Mouse (Mus musculus) myocyte (in vitro differentiated cells): ENCODE data around the gene Acvrl1. TPM values are rescaled to one million over a fixed set of nuclear protein-coding genes. Genes with fewer than 3 reads are reported as not detected.

Source experiments
- H3K27me3 ChIP-seq: one replicate; pipeline ENCODE4 v1.6.1; 2011; ENCODE audit not compliant: control insufficient read depth, insufficient read depth, insufficient read length
- H3K36me3 ChIP-seq: one replicate; pipeline ENCODE4 v1.6.1; 2011; ENCODE audit not compliant: control insufficient read depth, insufficient read depth
- H3K4me2 ChIP-seq: one replicate; pipeline ENCODE4 v1.6.1; 2011; ENCODE audit warnings: low read depth, control low read depth
- H3K4me3 ChIP-seq: one replicate; pipeline ENCODE4 v1.5.1; 2011; ENCODE audit warnings: mild to moderate bottlenecking, control low read depth, moderate library complexity
- H3K79me2 ChIP-seq: one replicate; pipeline ENCODE4 v1.6.1; 2011; ENCODE audit not compliant: control insufficient read depth, insufficient read depth
- H3ac ChIP-seq: one replicate; pipeline ENCODE4 v1.6.1; 2011; ENCODE audit not compliant: control insufficient read depth, insufficient read length
- CEBPB ChIP-seq: IDR thresholded peaks from 2 replicates; pipeline ENCODE4 v1.6.1; 2011; ENCODE audit warnings: mild to moderate bottlenecking, moderate library complexity; ENCODE audit not compliant: poor library complexity, insufficient read depth, severe bottlenecking
- E2F4 ChIP-seq: IDR thresholded peaks from one replicate; pipeline ENCODE4 v1.6.1; 2011; ENCODE audit warnings: mild to moderate bottlenecking, control low read depth, moderate library complexity; ENCODE audit not compliant: insufficient read depth
- MAX ChIP-seq: IDR thresholded peaks from one replicate; pipeline ENCODE4 v1.6.1; 2011; ENCODE audit warnings: low read depth, mild to moderate bottlenecking, control low read depth
- MYOD1 ChIP-seq, 3 experiments: IDR thresholded peaks; one replicate each; pipeline ENCODE4 v1.6.1; 2011; ENCODE audit warnings: control low read depth in 2 of 3, low read depth in 2 of 3, mild to moderate bottlenecking in 2 of 3, moderate library complexity in 1 of 3; ENCODE audit not compliant: insufficient read length in 2 of 3, control insufficient read depth in 1 of 3
- MYOG ChIP-seq, 3 experiments: IDR thresholded peaks; one replicate each; pipeline ENCODE4 v1.6.1; 2011; ENCODE audit warnings: control low read depth in 2 of 3, low read depth in 2 of 3, mild to moderate bottlenecking in 2 of 3; ENCODE audit not compliant: insufficient read length in 2 of 3, control insufficient read depth in 1 of 3, insufficient read depth in 1 of 3
- POLR2A ChIP-seq: IDR thresholded peaks from one replicate; pipeline ENCODE4 v1.6.1; 2011; ENCODE audit warnings: low read depth, mild to moderate bottlenecking, control low read depth, moderate library complexity; ENCODE audit not compliant: insufficient read length
- POLR2AphosphoS2 ChIP-seq: IDR thresholded peaks from one replicate; pipeline ENCODE4 v1.6.1; 2011; ENCODE audit warnings: low read depth, control low read depth; ENCODE audit not compliant: insufficient read length
- REST ChIP-seq: IDR thresholded peaks from one replicate; pipeline ENCODE4 v1.6.1; 2011; ENCODE audit warnings: mild to moderate bottlenecking, control low read depth, moderate library complexity; ENCODE audit not compliant: insufficient read depth, insufficient read length
- SRF ChIP-seq: IDR thresholded peaks from one replicate; pipeline ENCODE4 v1.6.1; 2011; ENCODE audit warnings: low read depth; ENCODE audit not compliant: control insufficient read depth, insufficient read length
- TCF12 ChIP-seq: IDR thresholded peaks from one replicate; pipeline ENCODE4 v1.6.1; 2011; ENCODE audit warnings: mild to moderate bottlenecking, control low read depth; ENCODE audit not compliant: poor library complexity, insufficient read depth, severe bottlenecking
- TCF3 ChIP-seq: IDR thresholded peaks from one replicate; pipeline ENCODE4 v1.6.1; 2011; ENCODE audit warnings: low read depth, control low read depth; ENCODE audit not compliant: insufficient read length
- USF1 ChIP-seq: IDR thresholded peaks from one replicate; pipeline ENCODE4 v1.6.1; 2011; ENCODE audit warnings: low read depth, mild to moderate bottlenecking, control low read depth, moderate library complexity
- polyA plus RNA-seq: library from polyadenylated mRNA; unstranded; fragments of >200 nt; fragmentation: generic; extraction: Trizol; gene quantifications from one replicate; pipeline ENCODE4 v1.2.1, GENCODE M21; 2012; ENCODE audit warnings: missing spikeins

Gene Acvrl1
- polyA plus RNA-seq, 1 experiment, result 0.10 TPM

DNA sequence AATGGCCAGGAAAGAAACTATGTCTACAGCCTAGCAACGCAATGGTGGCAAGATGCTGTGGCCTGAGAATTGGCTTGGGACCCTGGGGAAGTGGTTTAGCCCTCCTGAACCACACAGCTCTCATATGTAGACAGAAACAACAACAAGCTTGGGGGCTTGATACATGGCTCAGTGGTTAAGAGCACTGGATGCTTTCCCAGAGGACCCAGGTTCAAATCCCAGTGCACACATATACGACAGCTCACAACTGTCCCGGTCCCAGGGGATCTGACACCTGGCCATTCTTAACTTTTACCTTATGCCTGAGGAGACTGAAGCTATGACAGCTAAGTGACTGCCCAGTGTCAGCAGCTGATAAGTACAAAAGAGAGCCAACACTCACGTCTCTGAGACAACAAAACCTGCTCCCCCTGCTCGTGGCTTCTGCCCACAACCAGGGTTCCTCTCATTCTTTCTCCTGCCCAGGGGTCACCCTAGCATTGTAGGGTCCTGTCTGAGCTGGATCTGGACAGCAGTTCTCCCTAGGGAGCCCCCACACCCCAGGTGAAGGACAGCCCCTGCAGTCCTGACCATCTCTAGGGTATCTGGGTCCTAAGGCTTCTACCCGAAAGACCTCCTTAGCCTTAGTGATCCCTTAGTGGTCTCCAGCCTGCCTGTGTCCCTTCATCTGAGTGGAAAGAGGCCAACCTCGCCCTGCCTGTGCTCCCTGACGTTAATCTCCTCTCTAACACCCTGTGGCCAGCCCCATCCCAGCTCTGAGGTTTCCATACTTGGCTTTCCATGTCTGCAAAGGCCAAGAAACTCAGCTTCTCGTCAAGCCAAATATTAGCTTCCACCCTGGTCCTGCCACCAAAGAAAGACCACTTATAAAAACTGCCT, 6.7 kb upstream of the Acvrl1 start:
- peaks cover 49% of the 10 kb centered on the region for H3K27me3 ChIP-seq
- H3K36me3 ChIP-seq, result no peaks in the 10 kb centered on the region
- no peak overlapping the region for H3K4me3 ChIP-seq
- no peak for TF ChIP-seq POLR2A
- no peak for TF ChIP-seq E2F4
- no peak for TF ChIP-seq REST
- no peak for TF ChIP-seq SRF
- TF ChIP-seq POLR2AphosphoS2, result no peak
- TF ChIP-seq USF1, result no peak
- no peak for TF ChIP-seq MAX
- TF ChIP-seq TCF3, result no peak
- no peak for TF ChIP-seq MYOD1 (IDR thresholded peaks at IDR 0.05; ENCODE audit: control insufficient read depth in 1 of 3, insufficient read length in 2 of 3, low read depth in 2 of 3)
- TF ChIP-seq TCF12, result no peak
- TF ChIP-seq CEBPB, result no peak
- TF ChIP-seq MYOG (IDR thresholded peaks at IDR 0.05; ENCODE audit: control insufficient read depth in 1 of 3, insufficient read depth in 1 of 3, insufficient read length in 2 of 3, low read depth in 2 of 3), result no peak
- no peak overlapping the region for H3K4me2 ChIP-seq
- H3K79me2 ChIP-seq, result no peaks in the 10 kb centered on the region
- H3ac ChIP-seq, result no peak overlapping the region

DNA sequence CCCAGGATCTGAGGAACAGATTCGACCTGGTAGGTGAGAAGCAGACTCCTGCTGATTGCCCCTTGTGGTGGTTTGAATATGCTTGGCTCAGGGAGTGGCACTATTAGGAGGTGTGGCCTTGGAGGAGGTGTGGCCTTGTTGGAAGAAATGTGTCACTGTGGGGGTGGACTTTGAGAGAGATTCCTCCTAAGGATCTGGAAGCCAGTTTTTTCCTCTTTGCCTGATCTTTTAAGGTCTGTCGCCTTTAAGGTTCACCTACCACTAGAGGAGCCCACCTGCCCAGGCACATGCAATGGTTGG, 6.1 kb upstream of the Acvrl1 start:
- no peak overlapping the region for H3K4me2 ChIP-seq
- H3K79me2 ChIP-seq, result no peaks in the 10 kb centered on the region
- no peak overlapping the region for H3ac ChIP-seq
- H3K27me3 ChIP-seq, result peaks cover 55% of the 10 kb centered on the region
- no peak overlapping the region for H3K4me3 ChIP-seq
- TF ChIP-seq MYOD1 (IDR thresholded peaks at IDR 0.05; ENCODE audit: control insufficient read depth in 1 of 3, insufficient read length in 2 of 3, low read depth in 2 of 3) (no peak), SRF (no peak), CEBPB (no peak), POLR2A (no peak), USF1 (no peak), MYOG (IDR thresholded peaks at IDR 0.05; ENCODE audit: control insufficient read depth in 1 of 3, insufficient read depth in 1 of 3, insufficient read length in 2 of 3, low read depth in 2 of 3) (no peak), REST (no peak), E2F4 (no peak), MAX (no peak), POLR2AphosphoS2 (no peak), TCF12 (no peak)
- no peaks in the 10 kb centered on the region for H3K36me3 ChIP-seq

DNA sequence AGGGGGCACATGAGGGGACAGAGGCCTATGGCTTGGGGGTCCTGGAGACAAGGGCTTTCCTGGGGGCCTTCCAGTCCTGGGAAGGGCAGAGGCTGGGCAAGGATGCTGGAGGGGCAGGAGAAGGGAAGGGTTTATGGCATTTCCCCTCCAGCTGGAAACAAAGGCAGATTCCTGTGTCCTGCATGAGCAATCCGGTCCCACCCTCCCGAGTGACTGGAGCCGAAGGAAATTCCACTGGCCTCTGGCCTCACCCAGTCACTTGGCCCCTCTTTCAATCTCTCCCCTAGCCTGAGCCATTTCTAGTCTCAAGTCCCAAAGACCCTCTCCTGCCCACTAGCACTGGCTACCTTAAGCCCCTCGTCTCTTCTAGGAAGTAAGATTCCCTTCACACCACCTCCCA, 5.1 kb upstream of the Acvrl1 start:
- H3K4me3 ChIP-seq, result no peak overlapping the region
- no peaks in the 10 kb centered on the region for H3K79me2 ChIP-seq
- H3K36me3 ChIP-seq, result no peaks in the 10 kb centered on the region
- H3K27me3 ChIP-seq, result peaks cover 65% of the 10 kb centered on the region
- no peak for TF ChIP-seq TCF12
- no peak for TF ChIP-seq E2F4
- TF ChIP-seq REST, result no peak
- no peak for TF ChIP-seq MYOG (IDR thresholded peaks at IDR 0.05; ENCODE audit: control insufficient read depth in 1 of 3, insufficient read depth in 1 of 3, insufficient read length in 2 of 3, low read depth in 2 of 3)
- TF ChIP-seq CEBPB, result no peak
- TF ChIP-seq MAX, result no peak
- TF ChIP-seq POLR2A, result no peak
- TF ChIP-seq MYOD1 (IDR thresholded peaks at IDR 0.05; ENCODE audit: control insufficient read depth in 1 of 3, insufficient read length in 2 of 3, low read depth in 2 of 3), result no peak
- TF ChIP-seq USF1, result no peak
- no peak for TF ChIP-seq POLR2AphosphoS2
- no peak for TF ChIP-seq SRF
- TF ChIP-seq TCF3, result no peak
- no peak overlapping the region for H3K4me2 ChIP-seq
- no peak overlapping the region for H3ac ChIP-seq

DNA sequence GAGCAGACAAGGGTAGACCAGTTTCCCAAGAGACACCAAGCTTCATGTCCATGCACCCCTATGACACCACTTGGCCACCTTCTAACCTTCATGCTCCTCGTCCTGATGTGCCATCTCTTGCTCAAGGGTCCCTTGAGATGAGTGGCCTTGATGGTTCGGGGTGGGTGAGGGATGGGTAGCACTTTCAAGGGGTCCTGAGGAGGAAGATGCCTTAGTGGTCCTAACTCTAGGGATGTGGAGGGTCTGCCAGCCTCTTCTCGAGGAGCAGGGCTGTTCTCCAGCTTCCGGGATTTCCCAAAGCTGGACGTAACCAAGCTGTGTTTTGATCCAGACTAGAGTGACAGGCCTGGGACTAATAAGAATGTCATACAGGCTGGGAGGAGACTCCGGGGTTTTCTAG, 2.8 kb upstream of the Acvrl1 start:
- Histone ChIP-seq H3K4me3 (no peak overlapping the region), H3K4me2 (no peak overlapping the region), H3K79me2 (no peaks in the 10 kb centered on the region), H3K36me3 (no peaks in the 10 kb centered on the region), H3K27me3 (peaks cover 68% of the 10 kb centered on the region), H3ac (no peak overlapping the region)
- TF ChIP-seq TCF3, result no peak
- no peak for TF ChIP-seq MAX
- TF ChIP-seq REST, result no peak
- TF ChIP-seq CEBPB, result no peak
- no peak for TF ChIP-seq MYOD1 (IDR thresholded peaks at IDR 0.05; ENCODE audit: control insufficient read depth in 1 of 3, insufficient read length in 2 of 3, low read depth in 2 of 3)
- TF ChIP-seq POLR2AphosphoS2, result no peak
- no peak for TF ChIP-seq POLR2A
